Mouse (Mus musculus): ENCODE data around the gene Cox17.

Cox17 gene

GRCm38 (mm10) chr16:38395060-38395730, 48.4 kb downstream of the Cox17 start:
- no peak for DNase-seq (ENCODE audit: low spot score)

- peak; percentile 57 for DNase-seq (ENCODE audit: low spot score)
Measured at GRCm38 (mm10) chr16:38396155-38396554, 49.4 kb downstream of the Cox17 start.

GRCm38 (mm10) chr16:38398266-38398665, 51.5 kb downstream of the Cox17 start:
- no peak for DNase-seq (ENCODE audit: low spot score)

- DNase-seq (ENCODE audit: low spot score) = peak; percentile 30
Measured at GRCm38 (mm10) chr16:38399076-38399475, 52.3 kb downstream of the Cox17 start.

GRCm38 (mm10) chr16:38399531-38400231, 52.9 kb downstream of the Cox17 start:
- DNase-seq (ENCODE audit: low spot score) = peak; percentile 60

- no peak for DNase-seq (ENCODE audit: low spot score)
Measured at GRCm38 (mm10) chr16:38400311-38400960, 53.6 kb downstream of the Cox17 start.

- no peak for DNase-seq (ENCODE audit: low spot score)
Measured at GRCm38 (mm10) chr16:38401468-38401867, 54.7 kb downstream of the Cox17 start.
